Mouse (Mus musculus) thymus, postnatal 0 days (tissue): ENCODE results near the gene Lrfn1. TPM values are rescaled to one million over a fixed set of nuclear protein-coding genes. Genes with fewer than 3 reads are reported as not detected.
"Not testable (repeated sequence)": the region's sequence is repeated elsewhere in the genome, so short reads cannot be mapped to it uniquely, and the experiment has no call there.

ENCODE experiments used
- DNase-seq: peaks from one replicate; pipeline ENCODE4 v3.0.0-alpha.2; 2015; ENCODE audit warnings: low spot score
- polyA plus RNA-seq: library from polyadenylated mRNA; unstranded; fragments of >200 nt; fragmentation: Nextera tagmentation; extraction: Ambion mirVana; gene quantifications from 2 replicates; pipeline ENCODE4 v1.2.1, GENCODE M21; 2015

Gene Lrfn1
- polyA plus RNA-seq, 1 experiment from 2014 or later, result 1.1 TPM

- not testable (repeated sequence) for DNase-seq
Observed at GRCm38 (mm10) chr7:28510405-28510974, 58.7 kb downstream of the Lrfn1 start, which contains the start of gene Ifnl2. Gene Ifnl2, minus strand, starts transcription at chr7:28510455.

- no peak for DNase-seq
Observed at GRCm38 (mm10) chr7:28511441-28511840, 59.7 kb downstream of the Lrfn1 start.

Other genes starting within 250 kb of the Lrfn1 start
- gene Eid2, start 184.1 kb upstream of the Lrfn1 start, polyA plus RNA-seq, result 3.6 TPM in 2 replicates
- gene Eid2b, start 174.2 kb upstream of the Lrfn1 start, polyA plus RNA-seq, result 7.5 and 8.5 TPM in 2 replicates
- not detected in 2 replicates for gene Selenov, start 160.8 kb upstream of the Lrfn1 start, polyA plus RNA-seq
- gene Dll3, start 149.7 kb upstream of the Lrfn1 start, polyA plus RNA-seq, result 0.33 and 0.51 TPM in 2 replicates
- 116 and 125 TPM in 2 replicates for gene Timm50, start 139.9 kb upstream of the Lrfn1 start, polyA plus RNA-seq
- 73.3 and 80.4 TPM in 2 replicates for gene Supt5, start 113.2 kb upstream of the Lrfn1 start, polyA plus RNA-seq
- gene Rps16, start 101.3 kb upstream of the Lrfn1 start, polyA plus RNA-seq, result 1,689 and 1,723 TPM in 2 replicates
- 35.4 and 49.6 TPM in 2 replicates for gene Plekhg2, start 79.4 kb upstream of the Lrfn1 start, polyA plus RNA-seq
- 70.6 and 72.0 TPM in 2 replicates for gene Zfp36, start 71.7 kb upstream of the Lrfn1 start, polyA plus RNA-seq
- 42.0 and 42.5 TPM in 2 replicates for gene Med29, start 59.3 kb upstream of the Lrfn1 start, polyA plus RNA-seq
- gene Paf1, start 59.0 kb upstream of the Lrfn1 start, polyA plus RNA-seq, result 59.3 and 64.0 TPM in 2 replicates
- 777 and 920 TPM in 2 replicates for gene Gmfg, start 14.5 kb upstream of the Lrfn1 start, polyA plus RNA-seq
- 0.30 TPM in 1 of 2 replicates, not detected in the other for gene Ifnl2, start 58.5 kb downstream of the Lrfn1 start, polyA plus RNA-seq
- gene Ifnl3, start 70.9 kb downstream of the Lrfn1 start, polyA plus RNA-seq, result 0.26 and 0.34 TPM in 2 replicates
- 0.27 and 1.1 TPM in 2 replicates for gene Sycn, start 88.9 kb downstream of the Lrfn1 start, polyA plus RNA-seq
- 0.27 and 0.64 TPM in 2 replicates for gene Nccrp1, start 95.3 kb downstream of the Lrfn1 start, polyA plus RNA-seq
- gene Samd4b, start 146.2 kb downstream of the Lrfn1 start, polyA plus RNA-seq, result 10.5 and 10.9 TPM in 2 replicates
- 15.4 and 20.3 TPM in 2 replicates for gene Pak4, start 146.2 kb downstream of the Lrfn1 start, polyA plus RNA-seq
- gene Acp7, start 179.4 kb downstream of the Lrfn1 start, polyA plus RNA-seq, result 0.06 and 0.07 TPM in 2 replicates
- 15.7 and 16.3 TPM in 2 replicates for gene Fbxo27, start 240.9 kb downstream of the Lrfn1 start, polyA plus RNA-seq